Mouse (Mus musculus) heart, embryonic 11.5 days (tissue): ENCODE results near the gene Spata31d1b. TPM values are rescaled to one million over a fixed set of nuclear protein-coding genes. Genes with fewer than 3 reads are reported as not detected.
A peak's percentile ranks its signal among the peaks of the same experiment; 100 is the strongest.

ENCODE experiments used
- ATAC-seq: fragments of 200-750 bp; cut with Nextera tagmentation; replicated peaks from 2 replicates; pipeline ENCODE4 v1.8.0; 2017; ENCODE audit warnings: moderate library complexity; ENCODE audit not compliant: insufficient number of reproducible peaks, low FRiP score, low TSS enrichment
- H3K27ac ChIP-seq: fragments of 300-500 bp; sonication (generic); 2 replicates; pipeline ENCODE4 v1.5.1; 2014; ENCODE audit warnings: mild to moderate bottlenecking, low read depth, low read length
- H3K27me3 ChIP-seq: fragments of 300-500 bp; sonication (generic); 2 replicates; pipeline ENCODE4 v1.6.1; 2014; ENCODE audit warnings: mild to moderate bottlenecking, low read length, mixed read lengths; ENCODE audit not compliant: control insufficient read depth, insufficient read depth
- H3K36me3 ChIP-seq: fragments of 300-500 bp; sonication (generic); 2 replicates; pipeline ENCODE4 v1.6.1; 2014; ENCODE audit warnings: mild to moderate bottlenecking, low read length, moderate library complexity, mixed read lengths; ENCODE audit not compliant: control insufficient read depth, insufficient read depth
- H3K4me1 ChIP-seq: fragments of 300-500 bp; sonication (generic); 2 replicates; pipeline ENCODE4 v1.6.1; 2014; ENCODE audit warnings: low read length; ENCODE audit not compliant: control insufficient read depth, insufficient read depth
- H3K4me2 ChIP-seq: fragments of 300-500 bp; sonication (generic); 2 replicates; pipeline ENCODE4 v1.6.1; 2014; ENCODE audit warnings: mild to moderate bottlenecking, moderate library complexity
- H3K4me3 ChIP-seq: fragments of 300-500 bp; sonication (generic); 2 replicates; pipeline ENCODE4 v1.5.1; 2014; ENCODE audit warnings: low read depth, low read length
- H3K9ac ChIP-seq: fragments of 300-500 bp; sonication (generic); 2 replicates; pipeline ENCODE4 v1.6.1; 2014; ENCODE audit warnings: mild to moderate bottlenecking, low read depth, low read length, moderate library complexity
- H3K9me3 ChIP-seq: fragments of 300-500 bp; sonication (generic); replicated peaks from 2 replicates; pipeline ENCODE4 v1.6.1; 2016; ENCODE audit warnings: low read length; ENCODE audit not compliant: control insufficient read depth
- WGBS: fragments of 180-500 bp; shearing (Covaris S2); extraction: QIAGEN DNeasy Blood & Tissue Kit; methylation state at CpG from one replicate; pipeline ENCODE4 v1.1.7; 2014; ENCODE audit not compliant: insufficient replicate concordance; 5-methylcytosine and 5-hydroxymethylcytosine counted together
- polyA plus RNA-seq: library from polyadenylated mRNA; unstranded; fragments of >200 nt; fragmentation: Nextera tagmentation; extraction: Ambion mirVana; gene quantifications from 2 replicates; pipeline ENCODE4 v1.2.1, GENCODE M21; 2014

The Spata31d1b gene
- polyA plus RNA-seq, 1 experiment from 2014 or later, result not detected

- WGBS, result 16% methylated on average over 3 of the region's 3 CpGs
- no peaks in the 10 kb centered on the region; the same call in 1 of the 2 replicates for H3K36me3 ChIP-seq
- peak overlapping the region; percentile 67 for H3K4me2 ChIP-seq
- no peaks in the 10 kb centered on the region for H3K9me3 ChIP-seq
- H3K4me3 ChIP-seq, result peak overlapping the region; percentile 79
- H3K27ac ChIP-seq, result no peak overlapping the region
- H3K4me1 ChIP-seq, result peaks cover 4% of the 10 kb centered on the region; the same call in 1 of the 2 replicates
- H3K27me3 ChIP-seq, result no peaks in the 10 kb centered on the region
- no peak for ATAC-seq
- peak overlapping the region; percentile 88; the same call in 1 of the 2 replicates for H3K9ac ChIP-seq
Observed at GRCm38 (mm10) chr13:59674215-59674614, 37.9 kb upstream of the Spata31d1b start.

DNA sequence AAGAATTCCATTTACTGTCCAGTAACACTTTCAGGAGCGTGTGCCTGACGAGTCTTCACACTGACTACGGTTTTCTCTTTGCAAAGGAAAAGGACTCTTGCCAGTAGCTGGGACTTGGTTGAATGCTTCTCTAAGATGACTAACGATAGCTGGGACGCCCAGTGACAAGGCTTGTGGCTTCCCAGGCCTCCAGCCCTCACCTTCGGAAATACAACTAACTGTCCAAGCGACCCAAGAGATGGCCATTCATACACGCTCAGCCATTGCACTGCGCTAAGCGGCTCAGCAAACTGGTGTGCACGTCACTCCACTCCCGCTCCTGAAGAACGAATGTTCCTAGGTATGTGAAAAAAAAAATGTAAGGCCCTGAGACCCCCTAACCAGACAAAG lies 37.3 kb upstream of the Spata31d1b start:
- peak overlapping the region; percentile 75 for H3K27ac ChIP-seq
- H3K9ac ChIP-seq, result peak overlapping the region; percentile 88
- H3K4me3 ChIP-seq, result peak overlapping the region; percentile 79
- peak overlapping the region; percentile 67 for H3K4me2 ChIP-seq
- H3K9me3 ChIP-seq, result no peaks in the 10 kb centered on the region
- H3K27me3 ChIP-seq, result no peaks in the 10 kb centered on the region
- no peaks in the 10 kb centered on the region; the same call in 1 of the 2 replicates for H3K36me3 ChIP-seq
- H3K4me1 ChIP-seq, result peaks cover 4% of the 10 kb centered on the region; the same call in 1 of the 2 replicates
- ATAC-seq, result no peak
- 2% methylated on average over 13 of the region's 13 CpGs for WGBS

- peaks cover 4% of the 10 kb centered on the region; the same call in 1 of the 2 replicates for H3K4me1 ChIP-seq
- no peaks in the 10 kb centered on the region; the same call in 1 of the 2 replicates for H3K36me3 ChIP-seq
- H3K27ac ChIP-seq, result peak within 1 kb of the TSS; percentile 75
- peak; percentile 90 for ATAC-seq
- H3K4me2 ChIP-seq, result peak within 1 kb of the TSS; percentile 67
- H3K4me3 ChIP-seq, result peak within 1 kb of the TSS; percentile 79
- peak within 1 kb of the TSS; percentile 88 for H3K9ac ChIP-seq
- H3K9me3 ChIP-seq, result no peaks in the 10 kb centered on the region
- WGBS, result 1% methylated on average over 51 of the region's 61 CpGs
- no peaks in the 10 kb centered on the region for H3K27me3 ChIP-seq
Observed at GRCm38 (mm10) chr13:59675151-59676011, 36.7 kb upstream of the Spata31d1b start, which contains the start of gene Golm1. Gene Golm1 (minus strand): TSS chr13:59675811.

DNA sequence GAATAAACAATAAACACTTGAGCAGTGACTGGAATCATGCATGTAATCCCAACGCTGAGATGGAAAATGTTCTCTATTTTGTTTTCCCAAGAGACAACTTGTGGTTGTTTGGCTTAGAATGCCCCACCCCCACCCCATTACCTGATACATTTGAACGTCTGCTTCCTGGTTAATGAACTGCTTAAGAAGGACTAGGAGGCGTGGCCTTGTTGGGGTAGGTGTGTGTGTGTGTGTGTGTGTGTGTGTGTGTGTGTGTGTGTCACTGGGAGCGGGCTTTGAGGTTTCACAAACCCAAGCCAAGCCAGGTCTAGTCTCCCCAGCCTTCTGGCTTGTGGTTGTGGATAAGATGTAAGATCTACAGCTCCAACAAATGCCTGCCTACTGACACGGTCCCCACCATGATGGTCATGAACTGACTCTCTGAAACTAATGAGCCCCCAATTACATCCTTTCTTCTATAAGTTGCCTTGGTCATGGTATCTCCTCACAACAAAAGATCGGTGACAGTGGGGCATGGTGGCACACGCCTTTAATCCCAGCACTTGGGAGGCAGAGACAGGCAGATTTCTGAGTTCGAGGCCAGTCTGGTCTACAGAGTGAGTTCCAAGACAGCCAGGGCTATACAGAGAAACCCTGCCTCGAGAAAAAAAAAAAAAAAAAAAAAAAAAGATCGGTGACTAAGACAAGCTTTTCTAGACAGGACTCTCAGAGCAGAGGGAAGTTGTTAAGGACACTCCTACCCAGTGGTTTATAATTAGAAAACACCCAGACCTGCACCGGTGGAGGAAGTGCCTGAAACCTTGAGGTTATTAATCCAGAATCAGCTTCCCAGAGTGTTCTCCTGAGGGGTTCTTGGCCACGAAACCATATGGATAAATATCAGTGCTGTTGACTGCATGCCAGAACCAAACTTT lies 35.5 kb upstream of the Spata31d1b start:
- no peak for ATAC-seq
- Histone ChIP-seq H3K4me2 (no peak overlapping the region), H3K36me3 (no peaks in the 10 kb centered on the region), H3K9ac (no peak overlapping the region), H3K27me3 (no peaks in the 10 kb centered on the region), H3K27ac (no peak overlapping the region), H3K9me3 (no peaks in the 10 kb centered on the region), H3K4me3 (no peak overlapping the region), H3K4me1 (peaks cover 4% of the 10 kb centered on the region; the same call in 1 of the 2 replicates)
- WGBS, result 78% methylated on average over 11 of the region's 12 CpGs

GRCm38 (mm10) chr13:59679306-59679705 lies 32.8 kb upstream of the Spata31d1b start:
- Histone ChIP-seq H3K9ac (no peak overlapping the region), H3K27ac (no peak overlapping the region), H3K27me3 (0 out of 2 replicates have a peak, but pooled peaks cover 4% of the 10 kb centered on the region), H3K36me3 (no peaks in the 10 kb centered on the region), H3K4me3 (no peak overlapping the region), H3K4me1 (peaks cover 4% of the 10 kb centered on the region; the same call in 1 of the 2 replicates), H3K4me2 (no peak overlapping the region), H3K9me3 (no peaks in the 10 kb centered on the region)
- ATAC-seq, result no peak
- 58% methylated on average over 4 of the region's 4 CpGs for WGBS

- 58% methylated on average over 4 of the region's 4 CpGs for WGBS
- Histone ChIP-seq H3K9me3 (no peaks in the 10 kb centered on the region), H3K27ac (no peak overlapping the region), H3K4me3 (no peak overlapping the region), H3K4me1 (peaks cover 4% of the 10 kb centered on the region; the same call in 1 of the 2 replicates), H3K9ac (no peak overlapping the region), H3K4me2 (no peak overlapping the region), H3K27me3 (0 out of 2 replicates have a peak, but pooled peaks cover 4% of the 10 kb centered on the region), H3K36me3 (no peaks in the 10 kb centered on the region)
- ATAC-seq, result no peak
Observed at GRCm38 (mm10) chr13:59679908-59680307, 32.2 kb upstream of the Spata31d1b start.

- Histone ChIP-seq H3K4me1 (peaks cover 4% of the 10 kb centered on the region; the same call in 1 of the 2 replicates), H3K27ac (no peak overlapping the region), H3K36me3 (no peaks in the 10 kb centered on the region), H3K4me2 (no peak overlapping the region), H3K4me3 (no peak overlapping the region), H3K9ac (no peak overlapping the region), H3K9me3 (no peaks in the 10 kb centered on the region), H3K27me3 (0 out of 2 replicates have a peak, but pooled peaks cover 4% of the 10 kb centered on the region)
- 19% methylated on average over 7 of the region's 7 CpGs for WGBS
- ATAC-seq, result no peak
Observed at GRCm38 (mm10) chr13:59682629-59683028, 29.5 kb upstream of the Spata31d1b start.

DNA sequence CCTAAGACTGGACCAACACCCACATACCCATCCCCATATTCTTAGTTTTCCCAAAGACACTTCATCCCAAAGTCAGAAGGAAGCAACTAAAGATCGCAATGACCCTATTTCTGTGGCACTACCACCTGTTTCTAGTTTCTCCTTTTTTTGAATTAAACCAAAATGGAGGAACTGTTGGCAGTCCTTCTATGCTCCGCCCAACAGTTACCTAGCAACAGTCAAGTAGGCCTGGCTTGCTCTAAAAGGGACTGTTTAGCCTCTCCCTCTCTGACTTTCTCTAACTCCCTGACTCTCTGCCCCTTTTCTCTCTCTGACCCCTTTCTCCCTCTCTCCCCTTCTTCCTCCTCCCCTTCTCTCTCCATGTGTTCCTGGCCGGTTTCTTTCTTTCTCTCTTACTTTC lies 26.8 kb upstream of the Spata31d1b start:
- peaks cover 4% of the 10 kb centered on the region; the same call in 1 of the 2 replicates for H3K4me1 ChIP-seq
- no peak overlapping the region for H3K4me2 ChIP-seq
- no peak overlapping the region for H3K9ac ChIP-seq
- H3K36me3 ChIP-seq, result no peaks in the 10 kb centered on the region
- WGBS, result 77% methylated on average over 3 of the region's 3 CpGs
- no peaks in the 10 kb centered on the region for H3K9me3 ChIP-seq
- no peak overlapping the region for H3K27ac ChIP-seq
- no peak for ATAC-seq
- 0 out of 2 replicates have a peak, but pooled peaks cover 4% of the 10 kb centered on the region for H3K27me3 ChIP-seq
- H3K4me3 ChIP-seq, result no peak overlapping the region
